Mouse (Mus musculus): ENCODE data around the gene Rab5if. TPM values are rescaled to one million over a fixed set of nuclear protein-coding genes. Genes with fewer than 3 reads are reported as not detected.
"Not testable (repeated sequence)": the region's sequence is repeated elsewhere in the genome, so short reads cannot be mapped to it uniquely, and the experiment has no call there.

Rab5if gene
- total RNA-seq, 2 experiments from 2014 or later: 257 to 310 TPM

DNA sequence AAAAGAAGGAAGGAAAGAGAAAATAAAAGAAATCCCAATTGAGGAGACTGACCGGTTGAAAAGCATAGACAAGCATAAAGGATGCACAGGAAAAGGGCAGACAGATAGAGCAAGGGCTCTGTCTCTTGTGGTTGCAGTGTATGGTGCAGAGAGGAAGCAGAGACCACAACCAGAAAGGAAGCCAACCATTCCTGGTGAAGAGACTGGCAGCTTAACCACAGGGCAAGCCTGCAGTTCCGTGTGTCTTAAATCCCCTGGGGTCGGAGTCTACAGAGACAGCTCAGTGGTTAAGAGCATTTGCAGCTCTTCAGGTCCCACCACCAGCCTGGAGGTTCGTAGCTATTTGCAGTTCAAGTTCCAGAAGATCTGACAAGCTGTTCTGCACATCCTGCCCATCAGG, 55.6 kb downstream of the Rab5if start:
- peak; percentile 99 for ATAC-seq (replicated peaks; ENCODE audit: poor library complexity, severe bottlenecking)

DNA sequence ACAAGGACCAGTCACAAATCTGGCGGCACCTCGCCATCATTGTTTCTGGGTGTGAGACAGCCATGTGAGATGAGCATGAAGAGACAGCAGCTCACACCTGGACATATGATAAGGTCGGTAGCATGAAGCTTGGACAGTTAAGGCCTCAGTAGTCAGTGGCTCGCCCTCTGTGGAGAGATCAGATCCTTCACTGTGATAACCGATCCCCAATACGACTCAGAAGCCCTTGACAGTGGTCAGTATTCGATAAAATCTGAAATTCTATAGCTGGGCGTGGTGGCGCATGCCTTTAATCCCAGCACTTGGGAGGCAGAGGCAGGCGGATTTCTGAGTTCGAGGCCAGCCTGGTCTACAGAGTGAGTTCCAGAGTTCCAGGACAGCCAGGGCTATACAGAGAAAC, 56.3 kb downstream of the Rab5if start:
- ATAC-seq (replicated peaks; ENCODE audit: poor library complexity, severe bottlenecking): not testable (repeated sequence)

DNA sequence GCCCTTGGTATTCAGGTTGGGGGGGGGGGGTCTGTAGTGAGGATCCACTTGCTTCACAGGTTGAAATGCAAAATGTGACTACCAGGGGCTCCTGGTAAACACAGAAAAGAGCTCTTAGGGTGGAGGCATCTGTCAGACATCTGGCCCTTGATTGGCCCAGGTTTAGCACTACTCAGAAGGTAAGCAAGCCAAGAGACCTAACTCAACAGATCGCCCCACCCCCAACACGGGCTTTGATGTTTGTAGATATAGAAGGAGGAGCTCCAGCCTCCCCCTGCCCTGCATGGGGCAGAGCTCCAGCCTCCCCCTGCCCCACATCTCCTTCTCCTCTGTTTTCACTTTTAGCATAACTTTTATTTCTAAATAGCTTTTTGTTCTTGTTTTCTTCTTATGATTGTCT, 56.9 kb downstream of the Rab5if start:
- no peak for ATAC-seq (replicated peaks; ENCODE audit: poor library complexity, severe bottlenecking)

DNA sequence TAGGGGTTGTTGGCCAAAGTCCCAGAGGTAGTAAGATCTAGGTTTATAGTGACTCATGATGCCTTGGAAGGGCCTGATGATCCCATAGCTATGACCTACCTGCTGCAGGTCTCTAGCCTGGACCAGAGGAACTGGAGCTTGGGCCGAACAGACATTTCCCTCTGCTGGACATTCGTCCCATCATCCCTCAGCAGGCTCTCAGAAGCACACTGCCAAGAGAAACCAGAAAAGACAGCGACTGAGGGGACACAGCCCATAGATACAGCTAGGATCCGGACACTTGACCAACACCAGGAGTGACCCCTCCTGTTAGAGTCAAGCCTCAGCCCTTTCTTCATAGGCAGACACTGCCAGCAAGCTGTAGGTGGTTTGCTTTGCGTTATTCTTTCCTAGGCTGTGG, 60.1 kb downstream of the Rab5if start:
- no peak for ATAC-seq (replicated peaks; ENCODE audit: poor library complexity, severe bottlenecking)

Other genes with a start within 250 kb of the Rab5if start
- gene Dlgap4, start 249.4 kb upstream of the Rab5if start, total RNA-seq (2014; fragmentation: Nextera tagmentation): 21.3 and 24.6 TPM in 2 replicates
- 3.7 and 14.7 TPM in 2 replicates for gene Dlgap4, start 249.4 kb upstream of the Rab5if start, total RNA-seq (2017)
- gene Myl9, start 87.7 kb upstream of the Rab5if start, total RNA-seq (2014; fragmentation: Nextera tagmentation): not detected in 2 replicates
- gene Myl9, start 87.7 kb upstream of the Rab5if start, total RNA-seq (2017): not detected in 2 replicates
- 5.3 and 13.0 TPM in 2 replicates for gene Tgif2, start 23.1 kb upstream of the Rab5if start, total RNA-seq (2014; fragmentation: Nextera tagmentation)
- 11.8 and 13.4 TPM in 2 replicates for gene Tgif2, start 23.1 kb upstream of the Rab5if start, total RNA-seq (2017)
- gene 4930518I15Rik, start 5.2 kb upstream of the Rab5if start, total RNA-seq (2014; fragmentation: Nextera tagmentation): 0.43 and 1.1 TPM in 2 replicates
- 0.41 and 0.47 TPM in 2 replicates for gene 4930518I15Rik, start 5.2 kb upstream of the Rab5if start, total RNA-seq (2017)
- gene Sla2, start 24.1 kb downstream of the Rab5if start, total RNA-seq (2014; fragmentation: Nextera tagmentation): not detected in 2 replicates
- gene Sla2, start 24.1 kb downstream of the Rab5if start, total RNA-seq (2017): 1.1 and 1.2 TPM in 2 replicates
- gene Ndrg3, start 128.9 kb downstream of the Rab5if start, total RNA-seq (2014; fragmentation: Nextera tagmentation): 25.7 and 28.1 TPM in 2 replicates
- 22.5 and 25.1 TPM in 2 replicates for gene Ndrg3, start 128.9 kb downstream of the Rab5if start, total RNA-seq (2017)
- gene Dsn1, start 144.0 kb downstream of the Rab5if start, total RNA-seq (2014; fragmentation: Nextera tagmentation): 17.8 and 23.9 TPM in 2 replicates
- 36.9 and 50.6 TPM in 2 replicates for gene Dsn1, start 144.0 kb downstream of the Rab5if start, total RNA-seq (2017)
- 4.4 and 5.7 TPM in 2 replicates for gene Soga1, start 216.1 kb downstream of the Rab5if start, total RNA-seq (2014; fragmentation: Nextera tagmentation)
- 2.5 TPM in 2 replicates for gene Soga1, start 216.1 kb downstream of the Rab5if start, total RNA-seq (2017)
- gene Tldc2, start 223.9 kb downstream of the Rab5if start, total RNA-seq (2014; fragmentation: Nextera tagmentation): not detected in 2 replicates
- not detected in 2 replicates for gene Tldc2, start 223.9 kb downstream of the Rab5if start, total RNA-seq (2017)